In genomic region chr16:54943808-54944315, GRCm38 (mm10) we compare ENCODE assay signal across 21 mouse cellular contexts.
DNase-seq lines count a peak whose midpoint lies in the region; ATAC-seq and TF ChIP-seq lines count a peak whose summit lies in the region.
"Had no signal": no experiment of that assay in that cellular context is flagged by ENCODE, and none has a peak within 500 bp of the region (broad histone marks: within the 10 kb centered on the region; RNA-seq: fewer than 3 reads in every experiment).

No protein-coding gene starts in this region.

- no peak overlapping the region for H3K4me3 ChIP-seq in left cerebral cortex, adult 2 months
- H3K4me3 ChIP-seq: embryonic facial prominence, embryonic 15.5 days; forebrain, embryonic 10.5 days; heart, embryonic 10.5 days; limb, embryonic 10.5 days; neural tube, embryonic 12.5 days had no signal

- intact Hi-C loops in left cerebral cortex, adult 2 months (cut with DNase I) = no loop called here

- DNase-seq in frontal cortex, postnatal 36 days (ENCODE audit: low spot score in 2 of 2) = peak; percentile 16 to 33
- DNase-seq in frontal cortex, postnatal 14 days (ENCODE audit: low spot score in 2 of 2) = no peak
- peak in 1 of 2 experiments; percentile 9 for DNase-seq in left cerebral cortex, adult 2 months (ENCODE audit: extremely low spot score in 1 of 2, low spot score in 2 of 2)
- DNase-seq in left cerebral cortex, adult 9 months (ENCODE audit: low spot score in 2 of 2) = no peak
- DNase-seq in right cerebral cortex, adult 18-20 months = peak; percentile 16
- no peak for DNase-seq in right cerebral cortex, postnatal 4 days
- DNase-seq in right cerebral cortex, postnatal 25 days = peak; percentile 22
- DNase-seq: adrenal gland, postnatal 25 days; cerebellum, adult 18-20 months; cerebellum, postnatal 25 days; kidney, adult 18-20 months; lung, adult 18-20 months; lung, postnatal 14 days had no signal

- TF ChIP-seq CTCF in left cerebral cortex, adult 2 months (IDR thresholded peaks at IDR 0.05) = no peak

- H3K27ac ChIP-seq in left cerebral cortex, adult 2 months = peak overlapping the region; percentile 78
- H3K27ac ChIP-seq: embryonic facial prominence, embryonic 15.5 days; forebrain, embryonic 10.5 days; heart, embryonic 10.5 days; kidney, postnatal 0 days; limb, embryonic 10.5 days; neural tube, embryonic 12.5 days; stomach, postnatal 0 days had no signal

- ATAC-seq in erythroblast, adult 5-6 weeks (replicated peaks; ENCODE audit: low FRiP score, poor library complexity, severe bottlenecking) = no peak

Comparison
In these comparisons a context has a peak if more than half of its experiments do, and no peak if none do; other contexts are left out.
1. DNase-seq: peak in frontal cortex, postnatal 36 days (2 of 2), right cerebral cortex, adult 18-20 months (single experiment) and right cerebral cortex, postnatal 25 days (single experiment); none in frontal cortex, postnatal 14 days (0 of 2), left cerebral cortex, adult 9 months (0 of 2) and right cerebral cortex, postnatal 4 days (single experiment).